Mouse (Mus musculus): ENCODE measurements around the gene Efcab8.

The Efcab8 gene

DNA sequence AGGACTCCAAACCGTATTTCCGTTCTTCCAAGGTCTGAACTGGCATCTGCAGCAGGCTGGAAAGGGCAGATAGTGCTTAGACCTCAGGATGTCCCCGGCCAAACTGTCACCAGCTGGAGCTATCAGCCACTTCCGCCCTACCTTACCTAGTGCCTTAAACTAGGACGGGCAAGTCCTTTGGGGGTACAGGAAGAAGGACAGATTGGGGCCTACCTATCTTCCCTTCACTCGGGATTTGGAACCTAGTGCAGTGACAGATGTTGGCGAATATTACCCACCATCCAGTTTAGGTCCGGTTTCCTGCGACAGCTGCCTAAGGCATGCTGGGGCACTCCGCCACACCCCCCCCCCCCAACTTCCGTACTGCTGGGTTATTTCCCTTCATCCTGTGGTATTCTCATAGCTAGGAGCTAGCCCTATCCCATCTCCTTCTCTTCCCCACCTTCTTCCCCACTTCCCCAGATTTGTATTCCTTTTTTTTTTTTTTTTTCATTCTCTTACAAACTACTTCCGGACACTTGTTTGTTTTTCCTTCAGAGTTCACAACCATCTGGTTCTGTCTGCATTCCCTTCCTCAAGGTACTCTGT, at the start of gene Efcab8:
TSS of gene Efcab8 (plus strand) at position 538 of the 588 bp plus-strand sequence.
- DNase-seq (ENCODE audit: low spot score in 2 of 2), result no peak

DNA sequence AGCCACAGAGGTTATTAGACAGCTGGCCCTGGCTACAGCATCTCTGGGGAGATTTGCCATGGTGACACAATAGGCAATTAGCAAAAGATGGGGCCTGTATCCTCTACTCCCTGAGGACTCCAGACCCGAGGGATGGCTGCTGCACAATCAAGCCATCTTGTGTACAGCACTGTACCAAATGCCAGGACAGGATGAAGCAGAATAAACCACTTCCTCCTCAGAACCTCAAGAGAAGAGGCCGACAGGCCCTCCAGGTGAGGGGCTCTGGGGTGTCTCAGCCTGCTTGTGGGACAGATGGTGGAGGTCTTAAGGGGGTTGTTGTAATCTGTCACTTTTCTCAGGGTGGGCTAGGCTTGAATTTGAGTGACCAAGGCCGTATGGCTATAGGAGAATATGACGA, 45.7 kb upstream of the Efcab8 start:
- no peak for DNase-seq (ENCODE audit: low spot score in 2 of 2)

DNA sequence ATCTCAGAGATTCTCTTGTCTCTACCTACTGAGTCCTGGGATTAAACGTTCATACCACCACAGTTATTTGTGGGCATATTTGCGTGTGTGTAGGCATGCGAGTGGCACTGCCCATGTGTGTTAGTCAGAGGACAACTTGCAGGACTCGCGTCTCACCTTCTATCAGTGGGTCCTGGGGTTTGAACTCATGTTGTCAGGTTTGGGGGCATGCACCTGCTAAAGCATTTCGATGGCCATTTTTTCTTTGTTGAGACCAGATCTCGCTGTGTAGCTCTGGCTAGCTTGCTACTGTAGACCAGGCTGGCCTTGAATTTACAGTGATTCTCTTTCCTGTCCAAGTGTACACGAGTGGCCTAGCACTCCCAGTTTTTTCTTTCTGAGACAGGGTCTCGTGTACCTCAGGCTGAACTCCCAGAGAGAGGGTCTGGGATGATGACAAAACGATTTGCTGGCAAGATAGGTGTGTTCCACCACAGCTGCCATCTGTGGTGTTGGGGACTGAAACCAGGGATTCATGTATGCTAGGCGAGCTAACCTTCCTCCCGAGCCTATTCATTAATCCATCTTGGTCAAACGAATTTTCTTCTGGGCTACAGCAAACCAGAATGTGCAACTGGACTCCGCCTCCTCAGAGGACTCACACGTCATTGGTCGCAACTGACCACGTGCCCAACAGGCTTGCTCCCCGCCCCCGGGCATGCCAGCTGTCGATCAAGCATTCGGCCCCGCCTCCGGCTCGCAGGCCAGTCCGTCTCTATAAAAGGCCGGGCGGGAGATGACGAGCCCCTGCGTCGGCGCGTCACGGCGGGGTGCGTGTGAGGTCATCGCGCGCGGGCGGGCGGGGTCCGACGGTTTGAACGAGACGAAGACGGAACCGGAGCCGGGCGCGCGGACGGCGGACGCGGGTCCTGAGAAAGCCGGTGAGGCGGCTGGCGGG, 39.0 kb upstream of the Efcab8 start, which contains the start of gene Mapre1:
TSS of gene Mapre1 (plus strand) at position 775 of the 937 bp plus-strand sequence.
- DNase-seq (ENCODE audit: low spot score in 2 of 2), result peak; percentile 99 to 100

DNA sequence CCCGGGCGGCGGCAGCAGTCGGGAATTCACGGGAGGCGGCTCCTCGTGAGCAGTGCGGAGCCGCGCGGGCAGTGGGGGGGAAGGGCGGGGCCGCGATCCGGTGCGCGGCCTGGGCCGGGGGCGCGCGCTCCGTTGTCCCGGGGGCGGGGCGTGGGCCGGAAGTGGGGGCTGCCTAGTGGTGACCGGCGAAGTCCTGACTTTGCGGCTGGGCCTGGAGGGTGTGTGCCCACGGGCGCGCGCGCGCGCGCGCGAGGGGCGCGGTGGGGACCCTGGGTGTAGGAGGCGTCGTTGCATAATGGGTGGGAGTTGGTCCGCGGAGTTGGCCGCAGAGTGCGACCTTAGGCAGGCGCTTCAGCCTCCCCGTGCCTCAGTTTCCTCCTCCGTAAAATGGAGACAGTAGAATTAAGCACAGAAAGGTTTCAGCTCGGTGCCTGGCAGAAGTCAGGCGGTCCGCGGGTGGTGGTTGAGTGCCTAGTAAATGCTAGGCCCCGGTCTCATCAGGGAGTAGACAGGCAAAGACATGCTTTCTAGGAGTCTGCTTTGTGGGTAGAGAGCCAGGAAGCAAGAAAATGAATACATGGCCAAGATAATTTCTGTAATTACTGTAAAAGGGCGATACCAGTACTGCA, 38.2 kb upstream of the Efcab8 start:
- no peak for DNase-seq (ENCODE audit: low spot score in 2 of 2)

DNA sequence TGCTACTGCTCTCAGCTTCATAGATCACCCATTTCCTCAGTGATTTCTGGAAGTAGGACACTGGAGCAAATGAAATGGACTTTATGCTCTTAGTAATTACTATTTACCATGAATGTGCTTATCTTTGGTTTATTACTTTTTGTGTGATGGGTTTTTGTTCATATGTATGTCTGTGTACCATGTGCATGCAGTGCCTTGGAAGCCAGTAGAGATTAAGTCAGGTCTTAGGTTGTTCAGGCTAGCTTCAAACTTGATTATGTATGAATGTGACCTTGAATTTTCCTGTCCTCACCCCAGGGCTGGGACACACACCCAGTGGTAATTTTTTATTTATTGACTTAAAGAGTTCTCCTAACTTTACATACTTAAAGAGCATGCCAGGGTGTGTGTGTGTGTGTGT, 31.7 kb upstream of the Efcab8 start:
- no peak for DNase-seq (ENCODE audit: low spot score in 2 of 2)

DNA sequence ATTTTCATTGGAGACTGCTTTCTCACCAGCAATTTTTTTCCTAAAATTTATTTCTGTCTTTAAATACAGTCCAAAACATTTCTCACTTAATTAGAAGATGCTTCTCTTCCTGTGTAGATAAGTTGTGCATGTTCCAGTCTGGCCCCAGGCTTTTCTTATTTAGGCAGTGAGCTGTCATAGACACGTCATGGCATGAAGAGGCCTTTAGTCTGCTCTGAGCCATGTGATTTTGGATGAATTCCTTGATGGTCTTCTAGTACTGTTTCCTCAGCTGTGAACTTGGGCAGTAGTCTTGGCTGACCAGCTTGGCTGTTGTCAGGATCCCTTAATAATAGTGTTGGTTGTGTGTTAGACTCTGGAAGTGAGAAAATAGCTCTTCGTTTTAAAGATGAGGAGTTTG, 29.4 kb upstream of the Efcab8 start:
- no peak for DNase-seq (ENCODE audit: low spot score in 2 of 2)

DNA sequence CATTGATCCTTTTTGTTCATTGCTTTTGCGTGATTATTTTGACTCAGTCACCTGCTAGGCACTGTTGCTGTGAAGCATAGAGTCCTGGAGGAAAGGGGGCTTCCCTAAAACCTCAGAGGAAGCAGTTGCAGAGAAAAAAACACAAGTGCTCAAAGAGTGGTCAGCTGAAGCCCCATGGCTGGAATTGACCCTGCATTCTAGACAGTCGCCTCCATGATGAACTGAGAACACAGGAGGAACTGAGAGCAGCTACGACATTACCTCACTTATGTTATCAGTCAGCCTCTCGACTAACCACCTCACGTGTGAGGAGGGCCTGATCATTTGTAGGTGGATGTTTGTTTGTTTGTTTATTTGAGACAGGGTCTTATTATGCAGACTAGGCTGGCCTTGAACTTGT, 17.6 kb upstream of the Efcab8 start:
- no peak for DNase-seq (ENCODE audit: low spot score in 2 of 2)

DNA sequence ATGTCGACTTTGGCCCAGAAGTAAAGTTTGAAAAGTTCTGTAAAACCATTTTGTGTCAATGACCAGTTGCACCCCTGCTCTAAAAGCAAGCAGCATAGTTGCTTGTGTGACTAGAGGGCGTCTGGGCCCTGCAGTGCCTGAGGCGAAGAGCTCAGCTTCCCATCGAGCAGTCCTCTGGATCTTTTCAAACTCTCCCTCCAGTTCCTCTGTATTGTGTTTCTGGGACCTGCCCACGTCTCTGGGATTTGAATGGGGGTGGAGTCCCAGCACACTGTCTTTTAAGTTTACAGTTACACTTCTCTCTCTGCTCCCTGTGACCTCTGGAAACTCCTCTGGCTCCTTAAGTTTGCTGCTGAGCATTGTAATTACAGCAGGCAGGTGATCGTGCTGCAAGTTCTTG, 12.2 kb upstream of the Efcab8 start:
- DNase-seq (ENCODE audit: low spot score in 2 of 2), result no peak

DNA sequence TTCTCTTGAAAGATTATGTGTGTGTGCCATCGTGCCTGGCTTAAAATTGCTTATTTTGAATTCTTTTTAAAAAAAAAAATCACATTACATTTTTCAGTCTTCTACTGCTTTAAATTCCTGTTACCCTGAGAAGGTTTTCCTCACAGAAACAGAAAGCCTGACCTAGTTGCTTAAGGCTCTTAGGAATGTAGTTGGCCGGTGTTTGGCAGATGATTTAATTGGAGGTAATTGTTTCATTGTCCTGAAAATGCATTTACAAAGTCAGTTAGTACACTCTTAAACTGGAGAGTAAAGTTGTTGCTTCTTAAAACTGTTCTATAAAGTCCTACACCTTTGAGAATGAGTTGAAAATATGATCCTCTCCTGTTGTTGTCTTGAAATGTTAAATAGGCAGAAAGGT, 10.8 kb upstream of the Efcab8 start:
- no peak for DNase-seq (ENCODE audit: low spot score in 2 of 2)

DNA sequence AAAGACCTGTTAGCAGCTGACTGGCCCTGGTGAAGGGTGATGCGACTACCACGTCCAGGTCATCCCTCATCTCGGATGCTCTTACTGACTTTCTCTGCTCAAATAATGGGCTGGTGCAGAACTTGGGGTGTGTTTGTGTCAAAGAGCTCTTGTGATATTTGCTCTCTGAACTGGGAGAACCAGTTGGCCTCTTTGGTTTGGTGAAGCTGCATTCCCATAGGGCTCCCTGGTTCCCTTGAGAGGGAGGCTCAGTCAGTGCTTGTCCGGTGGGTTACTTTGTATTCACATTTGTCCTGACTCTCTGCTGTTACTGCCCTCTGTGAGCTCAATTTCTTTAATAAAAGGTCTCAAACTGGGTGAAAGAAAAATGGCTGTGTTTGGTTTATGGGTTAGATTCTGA, 6.8 kb upstream of the Efcab8 start:
- no peak for DNase-seq (ENCODE audit: low spot score in 2 of 2)

DNA sequence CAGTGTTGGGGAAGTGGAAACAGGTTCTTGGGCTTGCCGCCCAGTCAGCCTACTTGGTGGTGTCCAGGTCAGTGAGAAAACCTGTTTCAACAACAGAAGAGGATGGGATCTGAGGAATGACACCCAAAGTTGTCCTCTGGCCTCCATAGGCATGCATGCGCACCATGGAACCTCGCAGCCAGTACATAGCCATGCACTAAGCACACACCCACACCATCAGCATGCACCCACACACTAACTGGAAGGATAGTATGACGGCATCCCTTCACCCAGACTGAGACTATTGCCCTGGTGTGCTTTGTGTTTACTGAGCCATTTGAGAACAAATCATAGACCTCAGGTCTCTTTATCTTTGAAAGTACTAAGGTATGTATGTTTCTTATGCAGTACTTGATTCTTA, 4.3 kb upstream of the Efcab8 start:
- DNase-seq (ENCODE audit: low spot score in 2 of 2), result no peak

DNA sequence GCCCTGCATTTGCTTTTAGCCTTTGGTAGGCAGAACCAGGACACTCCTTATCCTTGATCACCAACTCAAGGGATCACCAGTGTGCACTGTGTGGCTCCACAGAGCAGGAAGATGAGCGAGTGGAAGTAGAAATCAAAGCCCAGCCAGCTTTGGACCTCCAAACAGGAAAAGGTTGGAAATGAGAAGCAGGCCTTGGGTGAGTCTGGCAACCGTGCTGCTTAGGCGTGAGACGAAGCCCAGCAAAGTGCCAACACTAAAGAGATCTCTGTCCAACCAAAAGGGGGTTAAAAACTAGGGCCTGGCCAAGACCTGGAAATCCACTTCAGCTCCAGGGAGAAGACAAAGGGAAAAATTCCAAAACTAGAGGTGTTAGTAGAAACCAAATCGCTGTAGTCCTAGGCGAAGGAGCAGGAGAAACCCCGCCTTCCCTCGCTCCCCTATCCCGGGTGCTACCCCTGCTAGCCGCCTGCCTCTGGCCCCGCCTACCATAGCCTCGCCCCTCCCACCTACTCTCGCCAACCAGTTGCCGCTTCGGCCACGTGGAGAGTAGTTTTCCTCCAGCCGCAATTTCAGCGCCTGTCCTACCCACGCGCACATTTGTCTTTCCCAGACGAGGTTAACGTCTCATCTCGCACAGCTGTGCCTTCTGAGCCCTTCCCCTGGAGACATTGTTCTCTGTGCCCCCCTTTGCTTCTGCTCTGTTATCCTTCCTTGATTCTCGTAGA, 931 bp upstream of the Efcab8 start:
- DNase-seq (ENCODE audit: low spot score in 2 of 2), result peak; percentile 61 to 74

DNA sequence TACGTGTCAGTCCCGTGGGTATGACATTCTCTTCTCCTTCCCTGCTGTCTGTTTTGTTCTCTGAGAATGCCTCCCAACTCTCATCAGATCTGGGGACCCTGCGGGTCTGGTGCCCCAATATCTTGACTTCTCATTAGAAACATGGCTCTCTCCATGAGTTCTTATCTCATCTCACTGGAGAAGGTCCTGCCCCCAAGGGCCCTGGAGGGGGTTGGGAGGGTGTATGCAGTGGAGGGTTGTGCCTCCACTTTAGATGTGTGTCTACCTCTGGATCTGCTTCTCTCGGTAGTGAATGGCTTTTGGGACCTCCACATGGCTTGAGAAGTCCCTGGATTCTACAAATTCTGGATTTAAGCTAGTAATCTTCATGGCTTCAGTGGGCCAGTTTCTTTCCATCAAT, 1.4 kb downstream of the Efcab8 start:
- no peak for DNase-seq (ENCODE audit: low spot score in 2 of 2)

DNA sequence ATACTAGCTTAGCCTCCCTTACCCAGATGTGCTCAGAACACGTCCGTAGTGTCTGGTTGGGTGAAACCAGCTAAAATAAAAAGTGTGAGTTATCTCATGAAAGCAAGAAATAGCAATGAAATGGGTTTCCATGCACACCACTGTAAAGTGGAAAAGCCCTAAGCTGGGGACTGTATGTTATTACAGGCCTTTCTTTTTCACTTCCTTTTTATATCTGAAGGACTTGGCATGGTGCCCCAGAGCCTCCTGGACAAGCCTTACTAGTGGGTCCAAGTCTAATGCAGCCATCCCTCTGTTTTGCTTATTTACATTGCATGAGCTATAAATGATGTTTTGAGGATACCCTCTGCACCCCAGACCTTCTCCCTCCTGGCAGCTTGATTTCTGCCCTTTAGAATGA, 4.9 kb downstream of the Efcab8 start:
- no peak for DNase-seq (ENCODE audit: low spot score in 2 of 2)

DNA sequence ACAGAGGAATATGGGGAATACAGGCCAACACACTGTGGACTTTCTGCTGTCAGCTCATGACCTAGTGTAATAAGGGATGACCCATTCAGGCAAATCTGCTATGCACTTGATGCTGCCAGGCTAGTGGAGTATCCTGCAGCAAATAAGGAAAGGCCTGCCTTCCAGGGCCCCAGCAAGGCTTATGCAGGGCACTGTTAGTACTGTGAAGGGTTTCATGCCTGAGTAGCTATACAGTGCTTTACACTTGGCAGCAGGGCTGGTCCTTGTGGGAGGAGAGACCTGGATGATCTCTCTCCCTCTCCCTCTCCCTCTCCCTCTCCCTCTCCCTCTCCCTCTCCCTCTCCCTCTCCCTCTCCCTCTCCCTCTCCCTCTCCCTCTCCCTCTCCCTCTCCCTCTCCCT, 13.6 kb downstream of the Efcab8 start:
- no peak for DNase-seq (ENCODE audit: low spot score in 2 of 2)

DNA sequence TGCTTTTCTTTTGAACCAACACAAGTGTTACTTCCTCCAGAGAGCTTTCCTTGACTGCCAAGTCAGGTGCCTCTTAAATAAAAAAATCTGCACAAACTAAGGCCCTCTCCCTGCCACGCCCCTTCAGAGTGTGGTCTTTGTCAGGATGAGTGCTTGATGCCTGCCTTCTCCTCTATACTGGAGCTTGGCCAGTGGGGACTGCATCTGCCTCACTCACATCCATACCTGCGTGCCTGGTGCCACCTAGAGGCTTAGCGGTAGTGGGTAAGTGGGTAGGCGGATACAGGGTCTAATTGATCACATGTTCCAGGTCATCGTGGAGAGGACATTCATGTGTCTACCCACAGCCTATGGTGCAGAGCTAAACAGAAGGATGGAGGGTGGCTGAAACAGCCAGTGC, 15.4 kb downstream of the Efcab8 start:
- DNase-seq (ENCODE audit: low spot score in 2 of 2), result no peak

DNA sequence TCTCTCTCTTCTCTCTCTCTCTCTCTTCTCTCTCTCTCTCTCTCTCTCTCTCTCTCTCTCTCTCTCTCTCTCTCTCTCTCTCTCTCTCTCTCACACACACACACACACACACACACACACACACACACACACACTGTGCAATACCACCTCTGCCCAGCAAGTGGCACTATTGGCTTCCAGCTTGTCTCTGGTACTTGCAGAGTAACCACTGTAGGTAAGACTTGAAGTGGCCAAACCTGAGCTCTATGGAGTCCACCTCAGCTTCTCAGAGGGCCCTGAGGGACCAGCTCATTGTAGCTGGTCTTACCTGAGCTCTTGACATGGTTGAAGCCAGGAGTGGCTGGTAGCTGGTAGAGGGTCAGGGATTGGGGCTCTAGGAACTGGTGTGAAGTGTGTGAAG, 27.7 kb downstream of the Efcab8 start:
- DNase-seq (ENCODE audit: low spot score in 2 of 2), result peak in 1 of 2 experiments; percentile 18

DNA sequence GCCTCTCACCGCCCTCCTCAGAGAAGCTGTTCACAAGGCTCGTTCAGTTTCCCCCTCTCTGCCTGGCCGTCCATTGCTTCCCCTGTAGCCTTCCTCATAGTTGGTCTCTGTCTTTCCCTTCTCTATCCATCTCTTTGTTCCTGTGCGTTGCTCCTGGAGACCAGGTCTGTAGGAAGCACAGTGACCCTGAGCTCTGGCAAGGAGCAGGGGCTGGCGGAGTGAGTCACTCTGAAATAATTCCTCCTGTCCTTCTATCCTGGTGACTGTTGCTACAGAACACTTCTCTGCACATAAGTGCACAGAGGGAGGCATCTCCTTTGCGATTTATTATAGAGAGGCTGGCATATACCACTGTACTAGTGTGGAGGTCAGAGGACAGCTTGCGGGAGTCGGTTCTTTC, 28.4 kb downstream of the Efcab8 start:
- no peak for DNase-seq (ENCODE audit: low spot score in 2 of 2)

DNA sequence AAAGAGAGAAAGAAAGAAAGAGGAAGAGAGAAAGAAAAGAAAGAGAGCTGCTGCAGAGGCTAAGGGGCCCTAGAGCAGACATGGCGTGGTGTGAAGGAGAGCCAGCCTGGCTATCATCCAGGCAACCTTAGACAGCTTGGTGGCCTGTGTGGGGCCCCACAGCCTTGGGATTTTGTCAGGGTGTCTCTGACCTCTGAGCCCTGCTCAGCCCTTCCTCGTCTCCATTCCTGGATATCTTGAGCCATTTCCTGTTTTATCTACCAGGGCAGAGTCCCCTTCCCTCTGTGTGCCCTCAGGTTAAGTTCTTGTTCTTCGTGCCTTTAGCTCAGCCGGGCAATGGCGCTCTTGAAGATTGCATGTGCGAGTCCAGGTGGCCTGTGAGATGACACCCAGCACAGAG, 29.1 kb downstream of the Efcab8 start:
- no peak for DNase-seq (ENCODE audit: low spot score in 2 of 2)

DNA sequence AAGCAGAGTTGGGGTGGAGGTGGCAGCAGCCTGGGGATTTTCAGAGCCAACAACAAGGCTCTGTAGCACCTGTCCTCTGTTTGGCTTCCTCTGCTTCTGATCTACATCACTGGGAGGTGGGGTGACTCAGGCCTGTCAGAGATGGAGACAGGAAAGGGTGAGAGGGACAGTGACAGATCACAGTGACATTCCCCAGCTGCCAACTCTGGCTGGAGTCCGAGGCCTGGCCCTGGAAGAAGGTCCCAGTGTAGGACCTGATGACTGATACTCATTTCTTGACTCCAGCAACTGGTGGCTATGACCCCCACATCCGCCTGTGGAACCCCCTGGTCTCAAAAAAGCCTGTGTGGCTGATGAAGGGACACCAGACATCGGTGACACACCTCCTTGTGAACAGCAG, 30.2 kb downstream of the Efcab8 start:
- DNase-seq (ENCODE audit: low spot score in 2 of 2), result no peak

DNA sequence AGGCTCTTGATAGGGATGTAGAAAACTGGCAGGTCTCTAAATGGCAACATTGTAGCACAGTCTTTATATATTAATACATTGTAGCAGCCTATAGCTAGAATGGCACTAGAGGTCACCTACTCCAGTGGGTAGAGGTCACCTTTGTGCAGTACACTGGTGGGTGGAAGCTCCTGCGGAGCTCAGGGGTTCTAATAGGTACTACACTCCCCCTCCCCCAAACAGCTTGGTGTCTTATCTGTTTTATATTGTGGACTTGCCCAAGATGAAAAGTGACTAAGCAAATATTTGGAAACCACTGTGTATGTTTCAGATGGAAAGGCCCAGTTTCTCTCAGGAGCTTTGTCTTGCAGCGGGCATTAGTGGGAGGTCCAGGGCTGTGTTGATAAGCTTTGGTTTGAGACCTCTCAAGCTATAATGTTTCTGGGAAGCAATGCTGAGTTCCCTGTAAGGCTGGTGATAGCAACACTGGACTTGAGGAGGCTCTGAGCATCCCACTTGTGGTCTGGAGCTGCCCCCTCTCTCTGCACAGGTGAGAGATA, 42.3 kb downstream of the Efcab8 start:
- DNase-seq (ENCODE audit: low spot score in 2 of 2), result no peak

DNA sequence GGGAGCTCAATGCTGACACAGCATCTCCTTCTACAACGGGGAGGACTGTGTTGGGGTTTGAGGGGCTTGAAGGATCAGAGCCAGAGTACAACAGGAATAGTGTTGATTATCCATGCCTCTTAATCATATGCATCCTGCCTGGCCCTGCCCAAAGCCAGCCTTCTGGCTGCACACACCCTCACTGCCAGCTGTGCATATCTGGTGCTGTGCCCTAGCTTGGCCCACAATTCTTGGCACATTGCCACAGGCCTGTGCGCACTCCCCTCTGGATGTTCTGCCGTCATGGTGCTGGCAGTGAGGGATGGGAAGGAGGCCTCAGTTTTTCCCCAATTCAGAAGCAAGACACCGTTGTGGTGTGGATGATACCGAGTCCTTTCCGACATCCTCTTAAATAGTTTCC, 44.9 kb downstream of the Efcab8 start:
- DNase-seq (ENCODE audit: low spot score in 2 of 2), result no peak

All from urinary bladder, adult 18-20 months (tissue).